Mouse (Mus musculus) lung, embryonic 16.5 days (tissue): Measurements from ENCODE around the gene Stat6. TPM values are rescaled to one million over a fixed set of nuclear protein-coding genes. Genes with fewer than 3 reads are reported as not detected.
A peak's percentile ranks its signal among the peaks of the same experiment; 100 is the strongest.

Source experiments
- ATAC-seq: fragments of 200-750 bp; cut with Nextera tagmentation; 2 replicates; pipeline ENCODE4 v1.8.0; 2017; ENCODE audit warnings: low read depth, mild to moderate bottlenecking, moderate library complexity
- H3K27ac ChIP-seq: fragments of 300-500 bp; sonication (generic); 2 replicates; pipeline ENCODE4 v1.5.1; 2014; ENCODE audit warnings: mild to moderate bottlenecking, control low read depth, low read length
- H3K27me3 ChIP-seq: fragments of 300-500 bp; sonication (generic); 2 replicates; pipeline ENCODE4 v1.6.1; 2014; ENCODE audit warnings: low read depth, low read length, mixed read lengths; ENCODE audit not compliant: control insufficient read depth, insufficient read depth
- H3K36me3 ChIP-seq: fragments of 300-500 bp; sonication (generic); 2 replicates; pipeline ENCODE4 v1.6.1; 2014; ENCODE audit warnings: low read length; ENCODE audit not compliant: control insufficient read depth, insufficient read depth
- H3K4me1 ChIP-seq: fragments of 300-500 bp; sonication (generic); replicated peaks from 2 replicates; pipeline ENCODE4 v1.6.1; 2014; ENCODE audit warnings: low read length, mixed read lengths; ENCODE audit not compliant: control insufficient read depth, insufficient read depth
- H3K4me2 ChIP-seq: fragments of 300-500 bp; sonication (generic); 2 replicates; pipeline ENCODE4 v1.6.1; 2014; ENCODE audit warnings: low read depth, low read length, control low read depth
- H3K4me3 ChIP-seq: fragments of 300-500 bp; sonication (generic); 2 replicates; pipeline ENCODE4 v1.5.1; 2014; ENCODE audit warnings: mild to moderate bottlenecking, low read length, control low read depth
- H3K9ac ChIP-seq: fragments of 300-500 bp; sonication (generic); 2 replicates; pipeline ENCODE4 v1.6.1; 2014; ENCODE audit warnings: low read length, control low read depth
- H3K9me3 ChIP-seq: fragments of 300-500 bp; sonication (generic); 2 replicates; pipeline ENCODE4 v1.6.1; 2016; ENCODE audit warnings: low read length; ENCODE audit not compliant: control insufficient read depth
- WGBS: fragments of 180-500 bp; shearing (Covaris S2); extraction: QIAGEN DNeasy Blood & Tissue Kit; methylation state at CpG from one replicate; pipeline ENCODE4 v1.1.7; 2014; 5-methylcytosine and 5-hydroxymethylcytosine counted together
- polyA plus RNA-seq: library from polyadenylated mRNA; unstranded; fragments of >200 nt; fragmentation: Nextera tagmentation; extraction: Ambion mirVana; gene quantifications from 2 replicates; pipeline ENCODE4 v1.2.1, GENCODE M21; 2015

Gene Stat6
- polyA plus RNA-seq, 1 experiment from 2014 or later: 47.4 TPM

GRCm38 (mm10) chr10:127659551-127659950 is 16.8 kb downstream of the Stat6 start:
- H3K36me3 ChIP-seq: peaks cover 36% of the 10 kb centered on the region

GRCm38 (mm10) chr10:127661291-127661914 is 18.6 kb downstream of the Stat6 start:
- ATAC-seq: no peak
- H3K4me2 ChIP-seq: peak overlapping the region; percentile 62
- peak overlapping the region; percentile 98 for H3K27ac ChIP-seq
- WGBS: 20% methylated on average over 14 of the region's 14 CpGs
- peaks cover 23% of the 10 kb centered on the region for H3K36me3 ChIP-seq
- H3K9me3 ChIP-seq: no peaks in the 10 kb centered on the region
- peaks cover 51% of the 10 kb centered on the region for H3K4me1 ChIP-seq
- peak overlapping the region; percentile 67 for H3K9ac ChIP-seq
- H3K4me3 ChIP-seq: peak overlapping the region; percentile 39
- H3K27me3 ChIP-seq: no peaks in the 10 kb centered on the region

More at GRCm38 (mm10) chr10:127659551-127659950, 16.8 kb downstream of the Stat6 start:
- Histone ChIP-seq H3K4me3 (no peak overlapping the region), H3K4me2 (no peak overlapping the region), H3K9me3 (no peaks in the 10 kb centered on the region), H3K9ac (no peak overlapping the region), H3K4me1 (peaks cover 41% of the 10 kb centered on the region), H3K27me3 (no peaks in the 10 kb centered on the region), H3K27ac (no peak overlapping the region)
- 88% methylated on average over 1 of the region's 1 CpGs for WGBS
- no peak for ATAC-seq

DNA sequence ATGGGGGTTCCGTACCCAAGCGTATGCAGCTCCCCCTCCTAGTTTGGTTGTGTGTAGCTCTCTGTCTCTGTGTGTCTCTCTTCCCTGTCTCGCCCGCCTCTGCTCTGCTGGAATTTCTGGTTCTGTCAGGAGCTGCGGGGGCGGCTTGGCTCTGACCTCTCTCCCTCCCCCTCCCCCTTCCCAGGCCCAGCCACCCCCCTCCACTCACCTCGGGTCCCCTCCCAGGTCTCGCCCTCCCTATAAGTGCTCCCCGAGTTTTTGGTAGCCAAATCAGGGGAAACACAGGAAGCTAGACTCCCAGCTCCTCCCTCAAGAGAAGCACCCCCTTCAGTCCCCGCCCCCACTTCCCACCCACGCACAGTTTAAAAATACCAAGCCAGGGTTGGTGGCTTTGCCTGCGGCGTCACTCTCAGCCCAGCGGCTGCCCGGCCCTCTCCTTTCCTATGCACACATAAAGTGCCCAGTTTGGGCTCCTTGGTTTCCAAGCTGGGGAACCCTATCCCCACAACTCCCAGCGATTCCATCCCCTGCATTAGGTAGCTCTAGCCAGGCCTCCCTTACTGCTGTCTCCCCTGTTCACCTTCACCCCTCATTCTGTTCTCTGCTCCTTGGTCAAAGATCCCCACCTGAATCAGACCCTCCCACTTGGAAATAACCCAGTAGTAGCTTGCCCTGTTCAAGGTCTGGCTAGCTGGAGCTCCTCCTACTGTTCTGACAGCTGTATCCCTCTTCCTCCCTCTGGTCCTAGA is 19.3 kb downstream of the Stat6 start:
- Histone ChIP-seq H3K27me3 (no peaks in the 10 kb centered on the region), H3K36me3 (peaks cover 19% of the 10 kb centered on the region), H3K4me2 (peak overlapping the region; percentile 62), H3K9ac (peak overlapping the region; percentile 67), H3K27ac (peak overlapping the region; percentile 98), H3K4me1 (peaks cover 51% of the 10 kb centered on the region), H3K4me3 (peak overlapping the region; percentile 39), H3K9me3 (no peaks in the 10 kb centered on the region)
- peak; percentile 59 for ATAC-seq
- 5% methylated on average over 16 of the region's 16 CpGs for WGBS

- peak overlapping the region; percentile 39 for H3K4me3 ChIP-seq
- H3K9ac ChIP-seq: peak overlapping the region; percentile 67
- H3K4me2 ChIP-seq: peak overlapping the region; percentile 62
- H3K4me1 ChIP-seq: peaks cover 51% of the 10 kb centered on the region
- ATAC-seq: no peak
- H3K9me3 ChIP-seq: no peaks in the 10 kb centered on the region
- H3K27ac ChIP-seq: peak overlapping the region; percentile 98
- WGBS: 22% methylated on average over 19 of the region's 19 CpGs
- no peaks in the 10 kb centered on the region for H3K27me3 ChIP-seq
- H3K36me3 ChIP-seq: peaks cover 19% of the 10 kb centered on the region
These were observed 20.0 kb downstream of the Stat6 start for GRCm38 (mm10) chr10:127662666-127663253.

DNA sequence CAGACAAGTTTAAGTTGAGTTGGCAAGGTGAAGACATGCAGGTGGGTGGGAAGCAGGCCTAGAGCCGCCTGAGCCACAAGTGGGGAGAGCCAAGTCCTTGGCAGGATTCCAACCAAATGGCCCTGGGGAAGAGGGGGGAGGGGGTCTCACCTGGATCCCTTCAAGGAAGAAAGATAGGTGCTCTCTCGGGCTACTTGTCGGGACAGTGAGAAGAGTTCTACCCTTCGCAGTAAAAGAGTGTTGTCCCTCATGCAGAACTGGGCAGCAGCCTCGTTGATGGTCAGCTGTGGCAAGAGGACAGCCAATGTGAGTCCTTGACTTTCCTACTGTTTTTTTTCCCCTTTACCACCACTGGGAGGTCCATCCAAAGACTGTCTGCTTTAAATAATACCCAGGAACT is 20.8 kb downstream of the Stat6 start:
- ATAC-seq: no peak
- H3K27me3 ChIP-seq: no peaks in the 10 kb centered on the region
- H3K9ac ChIP-seq: 0 out of 2 replicates have a peak overlapping the region, but pooled peaks have one; percentile 34
- peak overlapping the region; percentile 80; the same call in 1 of the 2 replicates for H3K4me2 ChIP-seq
- 24% methylated on average over 5 of the region's 5 CpGs for WGBS
- H3K4me1 ChIP-seq: peaks cover 54% of the 10 kb centered on the region
- peaks cover 19% of the 10 kb centered on the region for H3K36me3 ChIP-seq
- no peak overlapping the region for H3K4me3 ChIP-seq
- peak overlapping the region; percentile 98 for H3K27ac ChIP-seq
- no peaks in the 10 kb centered on the region for H3K9me3 ChIP-seq

DNA sequence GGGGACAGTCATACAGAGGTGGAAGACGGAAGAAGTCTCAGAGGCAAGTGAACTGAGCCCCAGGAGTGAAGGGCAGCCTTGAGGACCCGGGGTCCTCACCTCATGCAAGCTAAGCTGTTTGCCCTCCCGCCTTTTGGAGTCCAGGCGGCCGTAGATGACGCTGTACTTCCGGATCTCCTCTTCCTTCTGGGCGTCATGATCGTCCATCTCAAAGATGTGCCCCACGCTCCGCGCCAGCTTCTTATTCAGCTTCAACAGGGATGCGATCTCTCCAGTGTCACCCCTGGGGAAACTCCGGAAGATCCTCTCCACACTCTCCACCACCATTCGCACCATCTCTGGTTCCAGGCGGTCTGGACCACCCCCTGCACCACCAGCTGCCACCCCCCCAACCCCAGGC is 21.4 kb downstream of the Stat6 start:
- Histone ChIP-seq H3K27ac (peak overlapping the region; percentile 98), H3K9me3 (no peaks in the 10 kb centered on the region), H3K4me3 (peak overlapping the region; percentile 92; the same call in 1 of the 2 replicates), H3K4me2 (peak overlapping the region; percentile 80), H3K27me3 (no peaks in the 10 kb centered on the region), H3K4me1 (peaks cover 56% of the 10 kb centered on the region), H3K36me3 (peaks cover 19% of the 10 kb centered on the region), H3K9ac (peak overlapping the region; percentile 97)
- no peak for ATAC-seq
- WGBS: 39% methylated on average over 16 of the region's 16 CpGs

DNA sequence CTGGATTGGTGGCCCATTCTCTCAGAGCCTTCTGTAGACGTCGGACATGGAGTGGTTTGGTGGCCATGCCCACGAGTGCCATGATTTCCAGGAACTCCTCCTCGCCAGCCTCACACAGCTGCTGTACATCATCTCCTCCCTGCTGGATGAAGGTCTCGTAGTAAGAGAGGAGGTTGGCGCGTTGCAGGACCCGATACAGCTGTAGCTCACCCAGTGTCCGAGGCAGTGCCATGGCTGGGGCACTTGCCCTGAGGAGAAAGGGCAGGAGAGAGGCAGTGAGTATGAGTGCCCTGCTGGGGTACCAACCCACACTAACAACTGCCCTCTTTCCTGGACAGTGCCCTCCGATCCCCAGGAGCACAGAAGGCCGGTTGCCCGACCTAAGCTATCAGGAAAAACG is 22.1 kb downstream of the Stat6 start:
- no peaks in the 10 kb centered on the region for H3K9me3 ChIP-seq
- no peak for ATAC-seq
- H3K9ac ChIP-seq: peak overlapping the region; percentile 97
- 42% methylated on average over 13 of the region's 13 CpGs for WGBS
- peaks cover 62% of the 10 kb centered on the region for H3K4me1 ChIP-seq
- H3K27me3 ChIP-seq: no peaks in the 10 kb centered on the region
- H3K27ac ChIP-seq: peak overlapping the region; percentile 100; the same call in 1 of the 2 replicates
- peak overlapping the region; percentile 80 for H3K4me2 ChIP-seq
- peaks cover 16% of the 10 kb centered on the region for H3K36me3 ChIP-seq
- H3K4me3 ChIP-seq: peak overlapping the region; percentile 92

- Histone ChIP-seq H3K4me3 (peak overlapping the region; percentile 92), H3K27ac (peak overlapping the region; percentile 100), H3K27me3 (no peaks in the 10 kb centered on the region), H3K36me3 (peaks cover 13% of the 10 kb centered on the region), H3K4me2 (peak overlapping the region; percentile 80), H3K9me3 (no peaks in the 10 kb centered on the region), H3K9ac (peak overlapping the region; percentile 97), H3K4me1 (peaks cover 60% of the 10 kb centered on the region)
- WGBS: 4% methylated on average over 14 of the region's 14 CpGs
- ATAC-seq: no peak
These were observed 22.8 kb downstream of the Stat6 start for GRCm38 (mm10) chr10:127665366-127666181.
